Mouse (Mus musculus): ENCODE data around the gene Ano1. TPM values are rescaled to one million over a fixed set of nuclear protein-coding genes. Genes with fewer than 3 reads are reported as not detected.

Ano1 gene
- polyA plus RNA-seq (2012; rRNA removed): 6.5 and 8.3 TPM in 2 replicates

DNA sequence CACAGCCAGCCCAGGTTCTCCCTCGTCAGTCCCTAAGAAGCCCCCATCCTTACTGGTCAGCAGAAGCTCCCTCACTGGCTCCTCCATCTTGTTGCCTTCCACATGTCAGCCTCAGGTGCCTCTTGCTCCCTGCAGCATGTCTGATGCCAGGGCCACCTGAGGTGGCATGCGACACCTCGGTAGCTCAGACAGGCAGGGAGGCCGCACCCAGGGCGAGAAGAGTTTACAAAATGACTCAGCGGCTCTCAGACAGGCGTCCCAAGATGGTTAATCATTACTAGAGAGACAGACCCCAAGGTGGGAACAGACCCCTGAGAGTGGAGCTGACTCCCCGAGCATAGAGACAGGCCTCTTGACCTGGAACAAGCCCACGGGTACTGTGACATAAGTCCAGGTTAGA lies at the start of gene Ano1:
Gene Ano1 (minus strand): TSS at position 142 of the 400 bp plus-strand sequence.

DNA sequence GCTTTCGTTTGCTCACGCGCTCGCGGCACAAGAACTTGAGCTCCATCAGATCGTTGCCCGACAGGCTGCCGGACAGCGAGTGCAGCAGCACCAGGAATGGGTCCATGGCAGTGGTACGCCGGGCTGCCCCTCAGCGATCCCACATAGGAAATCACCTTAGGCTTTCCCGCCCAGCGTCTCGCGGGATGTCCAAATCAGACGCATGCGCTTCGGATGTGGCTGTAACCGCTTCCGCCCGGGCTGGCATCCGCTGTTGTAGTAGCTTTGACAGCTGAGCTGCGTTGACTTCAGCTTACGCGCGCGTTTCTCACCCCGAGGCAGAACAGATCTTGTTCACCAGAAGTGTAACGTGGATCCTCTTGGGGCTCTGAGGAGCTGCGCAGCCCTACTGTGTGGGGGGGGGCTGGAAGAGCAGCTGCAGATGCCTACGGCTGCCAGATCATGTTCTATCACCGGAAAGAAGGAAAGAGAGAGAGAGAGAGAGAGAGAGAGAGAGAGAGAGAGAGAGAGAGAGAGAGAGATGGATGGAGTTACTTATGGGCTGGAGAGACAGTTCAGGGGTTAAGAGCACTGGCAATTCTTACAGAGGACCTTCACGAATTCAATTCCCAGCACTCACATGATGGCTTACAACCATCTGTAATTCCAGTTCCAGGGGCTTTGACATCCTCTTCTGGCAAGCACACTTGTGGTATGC lies 169.3 kb downstream of the Ano1 start, which contains the start of gene Fadd:
Gene Fadd (minus strand): TSS at position 180 of the 697 bp plus-strand sequence.

DNA sequence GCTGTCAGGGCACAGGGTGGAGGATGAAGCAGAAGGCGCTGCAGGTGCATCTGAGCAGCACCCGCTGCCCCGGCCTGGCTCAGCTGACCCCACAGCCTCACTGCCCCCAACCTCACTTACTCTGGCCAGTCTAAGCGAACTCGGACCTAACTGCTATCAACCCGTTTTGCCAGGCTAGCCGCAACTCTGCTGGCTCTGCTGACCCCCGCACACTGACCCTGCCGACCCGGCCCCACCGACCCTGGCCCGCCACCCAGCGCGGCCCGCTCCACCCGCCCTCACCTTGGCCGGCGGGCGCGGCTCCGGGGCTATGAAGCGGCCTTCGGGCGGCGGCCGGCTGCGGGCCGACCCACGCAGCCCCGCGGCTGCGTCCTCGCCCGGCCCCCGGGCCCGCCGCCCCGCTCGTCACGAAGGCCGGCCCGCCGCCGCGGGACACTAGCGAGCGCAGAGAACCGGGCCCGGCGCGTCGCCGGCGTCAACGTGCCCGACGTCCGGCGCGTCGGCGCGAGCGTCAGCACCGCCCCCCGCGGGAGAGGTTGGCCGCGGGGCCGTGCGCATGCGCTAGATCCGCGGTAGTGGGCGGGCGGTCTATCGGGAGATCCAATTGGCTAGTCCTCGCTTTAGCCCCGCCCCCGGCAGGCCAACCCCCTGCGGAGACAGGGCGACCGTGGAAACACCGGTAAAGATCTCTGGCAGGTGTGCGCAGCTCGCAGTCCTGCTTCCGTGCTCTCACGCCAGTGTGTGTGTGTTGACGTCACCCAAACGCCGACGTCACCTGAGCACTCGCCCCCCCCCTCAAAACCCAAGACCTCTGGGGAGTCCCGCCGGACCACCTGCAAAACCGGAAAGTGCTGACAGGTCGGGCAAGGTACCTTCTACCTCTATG lies 198.3 kb downstream of the Ano1 start, which contains the start of gene Ppfia1:
Gene Ppfia1 (minus strand): TSS at position 493 of the 886 bp plus-strand sequence.

Other genes starting within 250 kb of the Ano1 start
- gene Ppfia1, start 198.2 kb downstream of the Ano1 start, polyA plus RNA-seq (2012; rRNA removed): 42.1 and 44.3 TPM in 2 replicates
- 4.7 and 4.8 TPM in 2 replicates for gene Fadd, start 169.5 kb downstream of the Ano1 start, polyA plus RNA-seq (2012; rRNA removed)
- gene Fgf3, start 86.1 kb upstream of the Ano1 start, polyA plus RNA-seq (2012; rRNA removed): 1.6 and 4.9 TPM in 2 replicates
- gene Fgf4, start 95.4 kb upstream of the Ano1 start, polyA plus RNA-seq (2012; rRNA removed): not detected in 2 replicates
- gene Fgf15, start 144.6 kb upstream of the Ano1 start, polyA plus RNA-seq (2012; rRNA removed): 3.2 and 6.5 TPM in 2 replicates
- 50.6 and 55.9 TPM in 2 replicates for gene LTO1, start 163.1 kb upstream of the Ano1 start, polyA plus RNA-seq (2012; rRNA removed)
- gene Ccnd1, start 188.0 kb upstream of the Ano1 start, polyA plus RNA-seq (2012; rRNA removed): 20.6 and 23.7 TPM in 2 replicates

Measured in central nervous system, embryonic 18 days (tissue).